ENCODE assay signal across 8 mouse cellular contexts in genomic region chr11:106674612-106675153, GRCm38 (mm10).
DNase-seq lines count a peak whose midpoint lies in the region; ATAC-seq and TF ChIP-seq lines count a peak whose summit lies in the region.

No protein-coding gene starts in this region.

- H3K36me3 ChIP-seq in embryonic facial prominence, embryonic 14.5 days (ENCODE audit: control insufficient read depth, insufficient read depth, low read length) = no peaks in the 10 kb centered on the region
- no peaks in the 10 kb centered on the region for H3K36me3 ChIP-seq in heart, embryonic 15.5 days
- no peaks in the 10 kb centered on the region for H3K36me3 ChIP-seq in liver, embryonic 14.5 days (replicated peaks; ENCODE audit: control insufficient read depth, insufficient read depth, low read depth)
- no peaks in the 10 kb centered on the region for H3K36me3 ChIP-seq in stomach, embryonic 16.5 days (ENCODE audit: control insufficient read depth, insufficient read depth, low read length)

- H3K4me3 ChIP-seq in embryonic facial prominence, embryonic 14.5 days (ENCODE audit: low read depth, low read length) = no peak overlapping the region
- H3K4me3 ChIP-seq in heart, embryonic 15.5 days = peak overlapping the region; percentile 19
- no peak overlapping the region for H3K4me3 ChIP-seq in liver, embryonic 14.5 days (ENCODE audit: insufficient read depth in 1 of 2, low read depth in 2 of 2, low read length in 2 of 2)
- peak overlapping the region; percentile 30 for H3K4me3 ChIP-seq in stomach, embryonic 16.5 days (replicated peaks; ENCODE audit: low read length)

- TF ChIP-seq EP300 in liver, embryonic 14.5 days (IDR thresholded peaks at IDR 0.05; ENCODE audit: low read depth) = no peak

- WGBS in embryonic facial prominence, embryonic 14.5 days = 2% methylated on average over 8 of the region's 9 CpGs
- 1% methylated on average over 9 of the region's 9 CpGs for WGBS in heart, embryonic 15.5 days
- 5% methylated on average over 9 of the region's 9 CpGs for WGBS in liver, embryonic 14.5 days (ENCODE audit: insufficient replicate concordance)
- WGBS in stomach, embryonic 16.5 days = 3% methylated on average over 9 of the region's 9 CpGs

- H3K9me3 ChIP-seq in embryonic facial prominence, embryonic 14.5 days (ENCODE audit: control insufficient read depth, low read length) = no peaks in the 10 kb centered on the region
- H3K9me3 ChIP-seq in heart, embryonic 15.5 days (replicated peaks) = no peaks in the 10 kb centered on the region
- no peaks in the 10 kb centered on the region for H3K9me3 ChIP-seq in liver, embryonic 14.5 days (ENCODE audit: control insufficient read depth, low read length)
- no peaks in the 10 kb centered on the region for H3K9me3 ChIP-seq in stomach, embryonic 16.5 days (replicated peaks; ENCODE audit: control insufficient read depth, low read length)

- DNase-seq in urinary bladder, adult 18-20 months (ENCODE audit: low spot score in 2 of 2) = peak; percentile 65 to 78
- no peak for DNase-seq in urinary bladder, postnatal 10 days (ENCODE audit: low spot score)
- DNase-seq in embryonic facial prominence, embryonic 14.5 days (ENCODE audit: low spot score) = peak; percentile 93
- DNase-seq in kidney, postnatal 10 days = peak; percentile 93
- DNase-seq in liver, embryonic 14.5 days (ENCODE audit: low read depth in 3 of 3, low spot score in 3 of 3) = no peak
- peak; percentile 73 to 84 for DNase-seq in natural killer cell, adult 2 months (ENCODE audit: low spot score in 2 of 2)

- H3K9ac ChIP-seq in embryonic facial prominence, embryonic 14.5 days (ENCODE audit: low read depth, low read length) = no peak overlapping the region
- no peak overlapping the region for H3K9ac ChIP-seq in heart, embryonic 15.5 days
- no peak overlapping the region; the same call in 1 of the 2 replicates for H3K9ac ChIP-seq in liver, embryonic 14.5 days (replicated peaks)
- H3K9ac ChIP-seq in stomach, embryonic 16.5 days (ENCODE audit: low read length) = peak overlapping the region; percentile 41

- peaks cover 21% of the 10 kb centered on the region for H3K4me1 ChIP-seq in embryonic facial prominence, embryonic 14.5 days (ENCODE audit: control insufficient read depth, insufficient read depth, low read length)
- peaks cover 74% of the 10 kb centered on the region for H3K4me1 ChIP-seq in heart, embryonic 15.5 days (replicated peaks)
- H3K4me1 ChIP-seq in liver, embryonic 14.5 days (replicated peaks; ENCODE audit: control insufficient read depth in 2 of 2, insufficient read depth in 2 of 2, low read length in 1 of 2) = peaks cover 0 to 20% of the 10 kb centered on the region in 2 experiments; a peak in 2 of 4 replicates
- peaks cover 28% of the 10 kb centered on the region for H3K4me1 ChIP-seq in stomach, embryonic 16.5 days (ENCODE audit: control insufficient read depth, insufficient read depth, low read length)

- no peaks in the 10 kb centered on the region for H3K27me3 ChIP-seq in embryonic facial prominence, embryonic 14.5 days (replicated peaks; ENCODE audit: control insufficient read depth, insufficient read depth, low read length)
- H3K27me3 ChIP-seq in heart, embryonic 15.5 days = no peaks in the 10 kb centered on the region
- H3K27me3 ChIP-seq in liver, embryonic 14.5 days (ENCODE audit: control insufficient read depth, insufficient read depth, low read length) = no peaks in the 10 kb centered on the region
- H3K27me3 ChIP-seq in stomach, embryonic 16.5 days (ENCODE audit: control insufficient read depth, insufficient read depth, low read length) = no peaks in the 10 kb centered on the region

- ATAC-seq in embryonic facial prominence, embryonic 14.5 days (ENCODE audit: low read depth) = peak; percentile 83
- ATAC-seq in heart, embryonic 15.5 days (replicated peaks; ENCODE audit: insufficient number of reproducible peaks, insufficient read depth, low FRiP score, low read depth) = peak; percentile 70
- peak; percentile 47 for ATAC-seq in liver, embryonic 14.5 days (ENCODE audit: insufficient read depth)
- peak; percentile 69 for ATAC-seq in stomach, embryonic 16.5 days (ENCODE audit: insufficient read depth, low FRiP score)

- peak overlapping the region; percentile 39 for H3K4me2 ChIP-seq in embryonic facial prominence, embryonic 14.5 days (ENCODE audit: low read depth, low read length)
- peak overlapping the region; percentile 55 for H3K4me2 ChIP-seq in heart, embryonic 15.5 days
- peak overlapping the region; percentile 34 for H3K4me2 ChIP-seq in liver, embryonic 14.5 days (ENCODE audit: low read depth)
- peak overlapping the region; percentile 46 for H3K4me2 ChIP-seq in stomach, embryonic 16.5 days (ENCODE audit: low read depth, low read length)

- no peak for TF ChIP-seq CTCF in liver, embryonic 14.5 days (IDR thresholded peaks at IDR 0.05; ENCODE audit: low read depth)

- H3K27ac ChIP-seq in embryonic facial prominence, embryonic 14.5 days (replicated peaks; ENCODE audit: low read depth, low read length) = peak overlapping the region; percentile 73
- H3K27ac ChIP-seq in heart, embryonic 15.5 days = peak overlapping the region; percentile 86
- no peak overlapping the region for H3K27ac ChIP-seq in liver, embryonic 14.5 days
- peak overlapping the region; percentile 86 for H3K27ac ChIP-seq in stomach, embryonic 16.5 days (ENCODE audit: low read length)

Comparison
In these comparisons a context has a peak if more than half of its experiments do, and no peak if none do; other contexts are left out.
1. DNase-seq: peak in urinary bladder, adult 18-20 months (2 of 2), embryonic facial prominence, embryonic 14.5 days (single experiment), kidney, postnatal 10 days (single experiment) and natural killer cell, adult 2 months (2 of 2); none in urinary bladder, postnatal 10 days (single experiment) and liver, embryonic 14.5 days (0 of 3).
2. H3K4me3 ChIP-seq: peak in heart, embryonic 15.5 days (single experiment) and stomach, embryonic 16.5 days (single experiment); none in embryonic facial prominence, embryonic 14.5 days (single experiment) and liver, embryonic 14.5 days (0 of 2).
3. Peak in every context shown above with its lines, with median percentiles within 50 percentile points of each other: ATAC-seq and H3K4me2 ChIP-seq.